Mouse (Mus musculus) lung, adult 2 months (tissue): ENCODE results near the gene Atp6v1e2.

ENCODE experiments used
- CTCF ChIP-seq: fragments of 200-500 bp; IDR thresholded peaks from 2 replicates; pipeline ENCODE4 v1.5.1; 2011; ENCODE audit warnings: mild to moderate bottlenecking, low read length, control low read depth; ENCODE audit not compliant: insufficient read depth
- POLR2A ChIP-seq: fragments of 200-500 bp; IDR thresholded peaks from 2 replicates; pipeline ENCODE4 v1.6.1; 2011; ENCODE audit warnings: low read depth, mild to moderate bottlenecking, control low read depth, low read length, borderline replicate concordance; ENCODE audit errors: extremely low read depth

DNA sequence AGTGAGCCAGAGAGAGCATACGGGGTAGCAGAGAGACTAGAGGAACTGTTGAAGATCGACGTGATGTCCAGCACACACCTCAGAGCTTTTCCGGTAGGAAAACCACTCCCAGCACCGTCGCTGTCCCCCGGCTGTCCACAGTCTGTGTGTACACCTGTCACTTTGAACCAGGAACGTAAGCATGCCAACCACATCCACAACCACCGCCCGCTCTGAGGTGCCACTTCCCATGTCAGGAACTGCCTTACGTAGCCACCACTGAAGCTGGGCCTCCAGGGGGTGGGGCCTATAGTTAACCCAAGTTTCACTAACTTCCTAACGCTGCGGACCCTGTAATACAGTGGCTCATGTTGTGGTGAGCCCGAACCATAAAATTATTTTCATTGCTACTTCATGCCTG lies 10.3 kb upstream of the Atp6v1e2 start:
- TF ChIP-seq POLR2A (no peak), CTCF (no peak)
